Mouse (Mus musculus): ENCODE measurements at regions not wholly inside any gene's neighbourhood (a gene's known extent, or its start where the extent isn't known, plus 50 kb on each side); places are given as distances from the start of the nearest gene placed in this dataset.

DNA sequence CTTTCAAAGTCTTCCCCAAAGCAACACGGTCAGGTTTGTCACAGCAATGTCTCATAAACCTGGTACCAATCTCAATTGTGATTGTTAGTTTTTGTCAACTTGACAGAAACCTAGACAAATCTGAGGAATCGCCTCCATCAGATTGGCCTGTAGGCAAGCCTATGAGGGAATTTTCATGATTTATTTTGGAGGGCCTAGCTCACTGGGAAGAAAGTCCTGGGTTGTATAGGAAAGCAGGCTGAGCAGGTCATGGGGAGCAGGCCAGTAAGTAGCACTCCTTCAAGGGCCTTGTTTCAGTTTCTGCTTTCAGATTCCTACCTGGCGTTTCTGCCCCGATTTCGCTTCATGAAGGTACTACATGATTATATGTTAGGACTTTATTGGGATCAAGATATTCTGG, 144.1 kb upstream of the Cdkn2b start:
- in situ Hi-C loops (cut with MboI; ENCODE audit: low pct_ligation_motif_present, low pct_unique_long_range_greater_than_20kb, low sequenced_read_pairs): no loop called here

DNA sequence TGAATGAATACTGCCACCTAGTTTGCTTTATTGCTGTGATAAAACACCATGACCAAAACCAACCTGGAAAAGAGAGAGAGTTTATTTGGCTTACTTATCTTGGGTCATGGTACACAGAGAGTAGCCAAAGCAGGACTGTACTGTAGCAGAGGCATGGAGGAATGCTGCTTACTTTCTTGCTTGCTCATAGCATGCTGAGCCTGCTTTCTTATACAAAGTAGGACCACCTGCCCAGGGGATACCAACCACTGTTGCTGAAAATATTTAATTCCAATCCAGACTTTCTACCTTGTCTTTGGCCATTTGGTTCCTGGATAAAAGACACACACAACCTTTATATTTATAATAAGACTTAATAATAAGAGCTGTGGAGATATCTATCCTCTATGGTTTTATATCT, 142.2 kb upstream of the Cdkn2b start:
- dilution Hi-C loops (cut with MboI; ENCODE audit: extremely low pct_ligation_motif_present, extremely low pct_unique_long_range_greater_than_20kb, low sequenced_read_pairs) (no loop called here), in situ Hi-C loops (cut with MboI; ENCODE audit: low pct_ligation_motif_present, low pct_unique_long_range_greater_than_20kb, low sequenced_read_pairs) (no loop called here)
- H3K79me2 ChIP-seq (replicated peaks; ENCODE audit: control insufficient read depth, extremely low read depth, insufficient read depth, poor library complexity, severe bottlenecking): peaks cover 3% of the 10 kb centered on the region; the same call in 1 of the 2 replicates
- H3K36me3 ChIP-seq (replicated peaks in 1 of 2; ENCODE audit: control insufficient read depth in 1 of 2, insufficient read depth in 1 of 2, low read length in 1 of 2): peaks cover 36 to 77% of the 10 kb centered on the region in 2 experiments
- H3K27me3 ChIP-seq (replicated peaks): no peaks in the 10 kb centered on the region
- no peak overlapping the region for H3K27ac ChIP-seq (ENCODE audit: insufficient read depth, low read depth)
- H3K4me3 ChIP-seq (replicated peaks in 1 of 3; ENCODE audit: low read depth in 2 of 3, low read length in 2 of 3, poor library complexity in 1 of 3): no peak overlapping the region
- peaks cover 2 to 28% of the 10 kb centered on the region in 2 experiments; a peak in 3 of 4 replicates for H3K4me1 ChIP-seq (ENCODE audit: control insufficient read depth in 1 of 2, insufficient read depth in 2 of 2)
- TF ChIP-seq MYC (IDR thresholded peaks at IDR 0.05; ENCODE audit: low read depth, low read length) (no peak), ZKSCAN1 (IDR thresholded peaks at IDR 0.05; ENCODE audit: borderline replicate concordance, low read depth, low read length) (no peak), EP300 (IDR thresholded peaks at IDR 0.05; ENCODE audit: low read length) (no peak), UBTF (IDR thresholded peaks at IDR 0.05; ENCODE audit: low read depth, low read length) (no peak), MAFK (IDR thresholded peaks at IDR 0.05; ENCODE audit: insufficient replicate concordance, low read length) (no peak)
- DNase-seq (ENCODE audit: extremely low read depth): no peak
- no peak overlapping the region for H3K9ac ChIP-seq (ENCODE audit: insufficient read depth, low read depth)
- no peaks in the 10 kb centered on the region for H3K9me3 ChIP-seq (replicated peaks; ENCODE audit: low read length)
- H3K4me2 ChIP-seq (ENCODE audit: insufficient read depth, low read depth, poor library complexity, severe bottlenecking): no peak overlapping the region

More for the DNA sequence above, 144.1 kb upstream of the Cdkn2b start:
- Histone ChIP-seq H3K27ac (ENCODE audit: insufficient read depth, low read depth) (no peak overlapping the region), H3K4me2 (ENCODE audit: insufficient read depth, low read depth, poor library complexity, severe bottlenecking) (no peak overlapping the region), H3K9me3 (replicated peaks; ENCODE audit: low read length) (no peaks in the 10 kb centered on the region), H3K79me2 (replicated peaks; ENCODE audit: control insufficient read depth, extremely low read depth, insufficient read depth, poor library complexity, severe bottlenecking) (peaks cover 3% of the 10 kb centered on the region; the same call in 1 of the 2 replicates), H3K4me3 (replicated peaks in 1 of 3; ENCODE audit: low read depth in 2 of 3, low read length in 2 of 3, poor library complexity in 1 of 3) (no peak overlapping the region), H3K4me1 (ENCODE audit: control insufficient read depth in 1 of 2, insufficient read depth in 2 of 2) (peaks cover 5 to 32% of the 10 kb centered on the region in 2 experiments; a peak in 3 of 4 replicates), H3K27me3 (replicated peaks) (no peaks in the 10 kb centered on the region), H3K36me3 (replicated peaks in 1 of 2; ENCODE audit: control insufficient read depth in 1 of 2, insufficient read depth in 1 of 2, low read length in 1 of 2) (peaks cover 44 to 82% of the 10 kb centered on the region in 2 experiments), H3K9ac (ENCODE audit: insufficient read depth, low read depth) (no peak overlapping the region)
- TF ChIP-seq EP300 (IDR thresholded peaks at IDR 0.05; ENCODE audit: low read length): no peak
- TF ChIP-seq CTCF (conservative IDR thresholded peaks at IDR 0.05 in 1 of 2, IDR thresholded peaks at IDR 0.05 in 1 of 2; ENCODE audit: low read depth in 2 of 2, low read length in 2 of 2): no peak
- no peak for TF ChIP-seq ZC3H11A (IDR thresholded peaks at IDR 0.05; ENCODE audit: low read depth, low read length)
- TF ChIP-seq PAX5 (IDR thresholded peaks at IDR 0.05; ENCODE audit: low read length): no peak
- no peak for TF ChIP-seq ETS1 (conservative IDR thresholded peaks at IDR 0.05; ENCODE audit: low read depth, low read length)
- TF ChIP-seq CHD1 (IDR thresholded peaks at IDR 0.05; ENCODE audit: low read depth, low read length): no peak
- no peak for TF ChIP-seq JUN (IDR thresholded peaks at IDR 0.05; ENCODE audit: insufficient read depth, low read depth, low read length)
- TF ChIP-seq TCF12 (IDR thresholded peaks at IDR 0.05; ENCODE audit: low read depth, low read length): no peak
- no peak for TF ChIP-seq E2F4 (IDR thresholded peaks at IDR 0.05; ENCODE audit: insufficient replicate concordance, low read depth, low read length)
- dilution Hi-C loops (cut with MboI; ENCODE audit: extremely low pct_ligation_motif_present, extremely low pct_unique_long_range_greater_than_20kb, low sequenced_read_pairs): no loop called here
- DNase-seq (ENCODE audit: extremely low read depth): no peak

DNA sequence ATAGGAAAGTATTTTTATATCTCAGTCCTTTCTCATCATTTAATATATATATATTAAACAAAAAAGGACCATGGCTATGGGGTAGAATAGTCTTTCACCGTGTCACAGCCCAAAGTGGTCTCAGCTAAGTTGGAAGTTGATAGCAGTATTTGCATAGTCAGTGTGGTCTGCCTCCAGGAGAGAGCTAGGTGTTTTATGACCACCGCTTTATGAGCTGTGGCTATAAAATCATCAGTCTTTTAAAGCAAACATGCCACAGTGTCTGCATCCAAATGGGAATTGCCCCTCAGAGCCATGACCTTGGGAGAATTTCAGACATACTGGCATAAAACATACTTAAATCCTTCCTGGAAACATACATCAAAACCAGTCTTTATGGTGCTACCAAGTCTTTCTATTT, 140.9 kb upstream of the Cdkn2b start:
- no peak overlapping the region for H3K4me2 ChIP-seq (ENCODE audit: insufficient read depth, low read depth, poor library complexity, severe bottlenecking)
- dilution Hi-C loops (cut with MboI; ENCODE audit: extremely low pct_ligation_motif_present, extremely low pct_unique_long_range_greater_than_20kb, low sequenced_read_pairs) (no loop called here), in situ Hi-C loops (cut with MboI; ENCODE audit: low pct_ligation_motif_present, low pct_unique_long_range_greater_than_20kb, low sequenced_read_pairs) (no loop called here)
- TF ChIP-seq MXI1 (IDR thresholded peaks at IDR 0.05; ENCODE audit: low read depth, low read length): no peak
- TF ChIP-seq MAFK (IDR thresholded peaks at IDR 0.05; ENCODE audit: insufficient replicate concordance, low read length): no peak
- TF ChIP-seq BHLHE40 (IDR thresholded peaks at IDR 0.05; ENCODE audit: low read depth, low read length): no peak
- no peak for TF ChIP-seq SMC3 (IDR thresholded peaks at IDR 0.05; ENCODE audit: low read depth, low read length)
- no peak for TF ChIP-seq GABPA (IDR thresholded peaks at IDR 0.05; ENCODE audit: insufficient replicate concordance, low read depth, low read length)
- TF ChIP-seq MEF2A (IDR thresholded peaks at IDR 0.05; ENCODE audit: borderline replicate concordance, low read depth, low read length): no peak
- H3K27me3 ChIP-seq (replicated peaks): no peaks in the 10 kb centered on the region
- no peaks in the 10 kb centered on the region for H3K9me3 ChIP-seq (replicated peaks; ENCODE audit: low read length)
- DNase-seq (ENCODE audit: extremely low read depth): no peak
- no peak overlapping the region for H3K27ac ChIP-seq (ENCODE audit: insufficient read depth, low read depth)
- peaks cover 31 to 68% of the 10 kb centered on the region in 2 experiments for H3K36me3 ChIP-seq (replicated peaks in 1 of 2; ENCODE audit: control insufficient read depth in 1 of 2, insufficient read depth in 1 of 2, low read length in 1 of 2)
- H3K4me3 ChIP-seq (replicated peaks in 1 of 3; ENCODE audit: low read depth in 2 of 3, low read length in 2 of 3, poor library complexity in 1 of 3): no peak overlapping the region
- H3K4me1 ChIP-seq (ENCODE audit: control insufficient read depth in 1 of 2, insufficient read depth in 2 of 2): peaks cover 4 to 31% of the 10 kb centered on the region in 2 experiments; a peak in 2 of 4 replicates
- no peak overlapping the region for H3K9ac ChIP-seq (ENCODE audit: insufficient read depth, low read depth)
- H3K79me2 ChIP-seq (replicated peaks; ENCODE audit: control insufficient read depth, extremely low read depth, insufficient read depth, poor library complexity, severe bottlenecking): peaks cover 3% of the 10 kb centered on the region; the same call in 1 of the 2 replicates
